Mouse (Mus musculus): ENCODE data around the gene Rabggtb. TPM values are rescaled to one million over a fixed set of nuclear protein-coding genes. Genes with fewer than 3 reads are reported as not detected.

Gene Rabggtb
- polyA plus RNA-seq, 1 experiment from 2014 or later: 29.1 TPM

- H3K4me1 ChIP-seq (ENCODE audit: control insufficient read depth, low read depth, low read length): no peaks in the 10 kb centered on the region; the same call in none of the 2 replicates
- ATAC-seq (ENCODE audit: low read depth): peak; percentile 53; the same call in 1 of the 2 replicates
- WGBS (ENCODE audit: insufficient replicate concordance): 74% methylated on average over 5 of the region's 5 CpGs
- no peaks in the 10 kb centered on the region for H3K9me3 ChIP-seq (replicated peaks; ENCODE audit: control insufficient read depth, low read length)
- no peak overlapping the region for H3K27ac ChIP-seq (ENCODE audit: low read length)
- no peak overlapping the region for H3K9ac ChIP-seq (ENCODE audit: low read depth, low read length)
- H3K4me2 ChIP-seq (ENCODE audit: low read depth, low read length): no peak overlapping the region
- H3K4me3 ChIP-seq (ENCODE audit: low read depth, low read length): no peak overlapping the region
- H3K27me3 ChIP-seq (ENCODE audit: control insufficient read depth, insufficient read depth, low read depth, low read length): no peaks in the 10 kb centered on the region
- peaks cover 10% of the 10 kb centered on the region for H3K36me3 ChIP-seq (ENCODE audit: control insufficient read depth, insufficient read depth)
Observed at GRCm38 (mm10) chr3:153932461-153932860, 19.7 kb upstream of the Rabggtb start.

DNA sequence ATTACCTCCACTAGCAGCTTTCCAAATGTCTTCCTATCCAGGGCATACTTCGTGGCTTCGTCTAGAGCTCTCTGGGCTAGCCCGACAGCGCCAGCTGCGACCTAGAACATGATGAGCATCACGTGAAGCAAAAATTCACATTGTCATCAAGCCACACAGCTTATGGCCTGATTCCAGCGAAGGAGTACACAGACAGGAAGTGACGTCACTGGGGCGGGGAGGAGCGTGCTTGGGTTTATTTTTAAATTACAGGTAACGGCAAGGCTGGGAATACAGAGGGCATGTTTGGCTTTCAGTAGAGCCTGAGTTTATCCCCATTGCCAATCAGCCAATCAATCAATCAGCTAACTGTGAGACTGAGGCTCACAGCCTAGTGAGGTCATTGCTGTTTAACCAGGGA, 16.7 kb upstream of the Rabggtb start:
- ATAC-seq (ENCODE audit: low read depth): peak; percentile 44; the same call in 1 of the 2 replicates
- Histone ChIP-seq H3K4me2 (ENCODE audit: low read depth, low read length) (no peak overlapping the region), H3K27me3 (ENCODE audit: control insufficient read depth, insufficient read depth, low read depth, low read length) (no peaks in the 10 kb centered on the region), H3K36me3 (ENCODE audit: control insufficient read depth, insufficient read depth) (peaks cover 13% of the 10 kb centered on the region), H3K4me1 (ENCODE audit: control insufficient read depth, low read depth, low read length) (no peaks in the 10 kb centered on the region; the same call in none of the 2 replicates), H3K9me3 (replicated peaks; ENCODE audit: control insufficient read depth, low read length) (no peaks in the 10 kb centered on the region), H3K9ac (ENCODE audit: low read depth, low read length) (no peak overlapping the region), H3K4me3 (ENCODE audit: low read depth, low read length) (no peak overlapping the region), H3K27ac (ENCODE audit: low read length) (no peak overlapping the region)
- 76% methylated on average over 11 of the region's 11 CpGs for WGBS (ENCODE audit: insufficient replicate concordance)

- Histone ChIP-seq H3K27me3 (ENCODE audit: control insufficient read depth, insufficient read depth, low read depth, low read length) (no peaks in the 10 kb centered on the region), H3K9ac (ENCODE audit: low read depth, low read length) (no peak overlapping the region), H3K36me3 (ENCODE audit: control insufficient read depth, insufficient read depth) (peaks cover 12% of the 10 kb centered on the region), H3K4me2 (ENCODE audit: low read depth, low read length) (no peak overlapping the region), H3K4me1 (ENCODE audit: control insufficient read depth, low read depth, low read length) (no peaks in the 10 kb centered on the region; the same call in 1 of the 2 replicates), H3K9me3 (replicated peaks; ENCODE audit: control insufficient read depth, low read length) (no peaks in the 10 kb centered on the region), H3K4me3 (ENCODE audit: low read depth, low read length) (no peak overlapping the region), H3K27ac (ENCODE audit: low read length) (no peak overlapping the region)
- no peak for ATAC-seq (ENCODE audit: low read depth)
- WGBS (ENCODE audit: insufficient replicate concordance): 76% methylated on average over 7 of the region's 7 CpGs
Observed at GRCm38 (mm10) chr3:153926333-153926732, 13.5 kb upstream of the Rabggtb start.

DNA sequence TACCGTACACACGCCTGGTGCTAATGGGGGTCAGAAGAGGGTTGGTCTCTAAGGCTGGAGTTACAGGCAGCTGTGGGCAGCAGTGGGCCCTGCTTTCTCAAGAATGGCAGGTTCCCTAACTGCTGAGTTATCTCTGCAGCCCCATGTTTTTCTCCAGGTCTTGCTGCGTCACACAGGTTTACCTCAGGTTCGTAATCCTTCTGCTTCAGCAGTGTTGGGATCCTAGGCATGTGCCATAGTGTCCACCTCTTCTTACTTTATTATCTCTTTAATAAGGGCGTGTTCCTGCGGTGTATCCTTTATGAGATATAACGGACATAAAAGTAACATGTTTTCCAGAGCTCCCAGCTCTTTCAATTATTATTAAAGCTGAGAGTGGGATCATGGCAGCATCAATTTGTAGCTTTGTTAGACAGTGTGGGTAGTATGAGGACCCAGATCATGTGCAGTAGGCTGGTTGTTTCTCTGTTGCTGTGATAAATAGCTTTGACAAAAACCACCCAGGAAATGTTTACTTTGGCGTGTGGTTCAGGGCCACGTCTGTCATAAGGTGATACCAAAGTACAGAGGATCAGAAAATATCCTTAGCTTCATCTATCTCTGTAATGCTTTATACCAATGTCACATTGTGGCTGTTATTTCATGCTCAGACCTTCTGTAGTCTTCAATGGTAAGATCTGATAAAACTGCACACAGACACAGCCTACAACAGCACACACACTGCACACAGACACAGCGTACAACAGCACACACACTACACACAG, 8.5 kb upstream of the Rabggtb start:
- no peaks in the 10 kb centered on the region for H3K9me3 ChIP-seq (replicated peaks; ENCODE audit: control insufficient read depth, low read length)
- H3K4me3 ChIP-seq (ENCODE audit: low read depth, low read length): no peak overlapping the region
- H3K4me2 ChIP-seq (ENCODE audit: low read depth, low read length): no peak overlapping the region
- H3K9ac ChIP-seq (ENCODE audit: low read depth, low read length): no peak overlapping the region
- WGBS (ENCODE audit: insufficient replicate concordance): 60% methylated on average over 10 of the region's 10 CpGs
- H3K4me1 ChIP-seq (ENCODE audit: control insufficient read depth, low read depth, low read length): no peaks in the 10 kb centered on the region; the same call in 1 of the 2 replicates
- no peak for ATAC-seq (ENCODE audit: low read depth)
- peaks cover 10% of the 10 kb centered on the region; the same call in 1 of the 2 replicates for H3K36me3 ChIP-seq (ENCODE audit: control insufficient read depth, insufficient read depth)
- H3K27me3 ChIP-seq (ENCODE audit: control insufficient read depth, insufficient read depth, low read depth, low read length): no peaks in the 10 kb centered on the region
- no peak overlapping the region for H3K27ac ChIP-seq (ENCODE audit: low read length)

GRCm38 (mm10) chr3:153917200-153917599, 4.4 kb upstream of the Rabggtb start:
- no peaks in the 10 kb centered on the region for H3K9me3 ChIP-seq (replicated peaks; ENCODE audit: control insufficient read depth, low read length)
- WGBS (ENCODE audit: insufficient replicate concordance): 34% methylated on average over 1 of the region's 1 CpGs
- H3K9ac ChIP-seq (ENCODE audit: low read depth, low read length): no peak overlapping the region
- peaks cover 2% of the 10 kb centered on the region; the same call in 1 of the 2 replicates for H3K36me3 ChIP-seq (ENCODE audit: control insufficient read depth, insufficient read depth)
- H3K27me3 ChIP-seq (ENCODE audit: control insufficient read depth, insufficient read depth, low read depth, low read length): no peaks in the 10 kb centered on the region
- no peak overlapping the region for H3K4me3 ChIP-seq (ENCODE audit: low read depth, low read length)
- no peak overlapping the region for H3K4me2 ChIP-seq (ENCODE audit: low read depth, low read length)
- ATAC-seq (ENCODE audit: low read depth): no peak
- peaks cover 10% of the 10 kb centered on the region for H3K4me1 ChIP-seq (ENCODE audit: control insufficient read depth, low read depth, low read length)
- H3K27ac ChIP-seq (ENCODE audit: low read length): no peak overlapping the region

- no peaks in the 10 kb centered on the region for H3K27me3 ChIP-seq (ENCODE audit: control insufficient read depth, insufficient read depth, low read depth, low read length)
- peak overlapping the region; percentile 90 for H3K4me2 ChIP-seq (ENCODE audit: low read depth, low read length)
- 38% methylated on average over 6 of the region's 6 CpGs for WGBS (ENCODE audit: insufficient replicate concordance)
- no peaks in the 10 kb centered on the region for H3K9me3 ChIP-seq (replicated peaks; ENCODE audit: control insufficient read depth, low read length)
- H3K27ac ChIP-seq (ENCODE audit: low read length): peak overlapping the region; percentile 94
- H3K9ac ChIP-seq (ENCODE audit: low read depth, low read length): peak overlapping the region; percentile 90
- peaks cover 29% of the 10 kb centered on the region for H3K36me3 ChIP-seq (ENCODE audit: control insufficient read depth, insufficient read depth)
- H3K4me1 ChIP-seq (ENCODE audit: control insufficient read depth, low read depth, low read length): peaks cover 38% of the 10 kb centered on the region
- peak overlapping the region; percentile 80 for H3K4me3 ChIP-seq (ENCODE audit: low read depth, low read length)
- no peak for ATAC-seq (ENCODE audit: low read depth)
Observed at GRCm38 (mm10) chr3:153913510-153914243, 868 bp upstream of the Rabggtb start.

DNA sequence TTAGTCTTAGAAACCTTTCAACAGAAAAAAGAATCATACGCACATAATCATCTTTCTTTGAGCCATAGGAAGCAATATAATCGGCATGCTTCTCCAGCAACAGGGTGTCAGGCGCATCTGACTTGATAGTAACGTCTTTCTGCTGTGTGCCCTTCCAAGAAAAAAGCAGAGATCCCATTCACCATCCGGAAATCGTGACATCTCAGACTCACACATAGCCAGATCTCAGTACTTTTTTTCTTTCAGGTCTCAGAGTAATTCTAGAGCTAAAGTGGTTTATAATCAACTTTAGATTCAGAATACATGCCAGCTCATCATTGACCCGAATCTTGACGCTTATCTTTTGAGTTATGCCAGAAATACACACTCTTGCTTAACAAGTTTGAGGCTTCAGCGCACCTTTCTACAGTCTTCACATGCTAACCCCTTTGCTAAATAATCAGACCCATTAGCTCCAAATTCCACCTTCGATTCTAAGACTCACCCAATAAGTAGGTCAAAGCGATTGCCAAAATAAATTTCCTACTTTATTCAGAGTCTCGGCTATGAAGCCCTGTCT, 848 bp downstream of the Rabggtb start:
- H3K4me2 ChIP-seq (ENCODE audit: low read depth, low read length): peak overlapping the region; percentile 88

GRCm38 (mm10) chr3:153911197-153911881, 1.5 kb downstream of the Rabggtb start:
- peak overlapping the region; percentile 88 for H3K4me2 ChIP-seq (ENCODE audit: low read depth, low read length)
- no peaks in the 10 kb centered on the region for H3K9me3 ChIP-seq (replicated peaks; ENCODE audit: control insufficient read depth, low read length)
- ATAC-seq (ENCODE audit: low read depth): no peak
- peaks cover 52% of the 10 kb centered on the region for H3K36me3 ChIP-seq (ENCODE audit: control insufficient read depth, insufficient read depth)
- H3K4me3 ChIP-seq (ENCODE audit: low read depth, low read length): peak overlapping the region; percentile 80
- H3K9ac ChIP-seq (ENCODE audit: low read depth, low read length): peak overlapping the region; percentile 90
- WGBS (ENCODE audit: insufficient replicate concordance): 19% methylated on average over 8 of the region's 8 CpGs
- H3K27me3 ChIP-seq (ENCODE audit: control insufficient read depth, insufficient read depth, low read depth, low read length): no peaks in the 10 kb centered on the region
- H3K4me1 ChIP-seq (ENCODE audit: control insufficient read depth, low read depth, low read length): peaks cover 47% of the 10 kb centered on the region
- H3K27ac ChIP-seq (ENCODE audit: low read length): peak overlapping the region; percentile 84

More for the DNA sequence above, 848 bp downstream of the Rabggtb start:
- peak overlapping the region; percentile 80 for H3K4me3 ChIP-seq (ENCODE audit: low read depth, low read length)
- H3K27me3 ChIP-seq (ENCODE audit: control insufficient read depth, insufficient read depth, low read depth, low read length): no peaks in the 10 kb centered on the region
- H3K4me1 ChIP-seq (ENCODE audit: control insufficient read depth, low read depth, low read length): peaks cover 47% of the 10 kb centered on the region
- peaks cover 46% of the 10 kb centered on the region for H3K36me3 ChIP-seq (ENCODE audit: control insufficient read depth, insufficient read depth)
- H3K27ac ChIP-seq (ENCODE audit: low read length): peak overlapping the region; percentile 84
- no peaks in the 10 kb centered on the region for H3K9me3 ChIP-seq (replicated peaks; ENCODE audit: control insufficient read depth, low read length)
- peak overlapping the region; percentile 90 for H3K9ac ChIP-seq (ENCODE audit: low read depth, low read length)
- 1% methylated on average over 12 of the region's 12 CpGs for WGBS (ENCODE audit: insufficient replicate concordance)
- no peak for ATAC-seq (ENCODE audit: low read depth)

Measured in liver, embryonic 16.5 days (tissue).